Mouse (Mus musculus) gastrocnemius, postnatal 14 days (tissue): ENCODE data around the gene Vkorc1. TPM values are rescaled to one million over a fixed set of nuclear protein-coding genes. Genes with fewer than 3 reads are reported as not detected.
A peak's percentile ranks its signal among the peaks of the same experiment; 100 is the strongest.

Experiments
- DNase-seq: peaks from one replicate; pipeline ENCODE4 v3.0.0; 2021; ENCODE audit warnings: mixed read lengths
- intact Hi-C: fragments of 180-260 bp; cut with DNase I; formaldehyde crosslinking; loops from one replicate; pipeline ENCODE4 v1.15.1; 2025; ENCODE audit warnings: low total_unique reads
- total RNA-seq, 2 experiments: library from RNA; stranded (reverse); gene quantifications; 2 replicates each; pipeline ENCODE4 v1.2.3; 2021

The Vkorc1 gene
- total RNA-seq, 2 experiments from 2014 or later = 23.4 to 30.0 TPM

- intact Hi-C loops = no loop called here
- no peak for DNase-seq
These were observed 7.6 kb downstream of the Vkorc1 start for GRCm38 (mm10) chr7:127887781-127888180.

- intact Hi-C loops = no loop called here
These were observed 8.2 kb downstream of the Vkorc1 start for GRCm38 (mm10) chr7:127887191-127887590.

GRCm38 (mm10) chr7:127886551-127886950 lies 8.9 kb downstream of the Vkorc1 start:
- intact Hi-C loops = no loop called here
- DNase-seq = no peak

More at GRCm38 (mm10) chr7:127887191-127887590, 8.2 kb downstream of the Vkorc1 start:
- DNase-seq = no peak

GRCm38 (mm10) chr7:127885951-127886350 lies 9.5 kb downstream of the Vkorc1 start:
- intact Hi-C loops = no loop called here
- DNase-seq = peak; percentile 85

GRCm38 (mm10) chr7:127880431-127880830 lies 15.0 kb downstream of the Vkorc1 start:
- intact Hi-C loops = no loop called here
- no peak for DNase-seq

- no peak for DNase-seq
- intact Hi-C loops = no loop called here
These were observed 16.1 kb downstream of the Vkorc1 start for GRCm38 (mm10) chr7:127879301-127879700.

GRCm38 (mm10) chr7:127876467-127877348 lies 18.7 kb downstream of the Vkorc1 start, which contains the start of gene Zfp668:
TSS of gene Zfp668 (minus strand) at chr7:127876828.
- intact Hi-C loops = no loop called here
- peak; percentile 91 for DNase-seq

GRCm38 (mm10) chr7:127876041-127876466 lies 19.4 kb downstream of the Vkorc1 start, which contains the start of gene Zfp646:
TSS of gene Zfp646 (plus strand) at chr7:127876221.
- intact Hi-C loops = no loop called here
- peak; percentile 77 for DNase-seq

GRCm38 (mm10) chr7:127875627-127876001 lies 19.8 kb downstream of the Vkorc1 start:
- peak; percentile 95 for DNase-seq
- intact Hi-C loops = no loop called here

- intact Hi-C loops = no loop called here
- DNase-seq = no peak
These were observed 20.4 kb downstream of the Vkorc1 start for GRCm38 (mm10) chr7:127874812-127875626.

- no peak for DNase-seq
- intact Hi-C loops = no loop called here
These were observed 25.1 kb downstream of the Vkorc1 start for GRCm38 (mm10) chr7:127870136-127870821.

GRCm38 (mm10) chr7:127869149-127869810 lies 26.1 kb downstream of the Vkorc1 start:
- intact Hi-C loops = loop anchor here (5.0 kb wide), 1 partner anchor 82 kb away; the partner anchor contains the start of gene Gm49388
- DNase-seq = peak; percentile 62

- intact Hi-C loops = loop anchor here (5.0 kb wide), 1 partner anchor 80 kb away; the partner anchor contains the start of gene Gm49388
- no peak for DNase-seq
These were observed 27.8 kb downstream of the Vkorc1 start for GRCm38 (mm10) chr7:127867641-127868040.

- intact Hi-C loops = loop anchor here (5.0 kb wide), 1 partner anchor 79 kb away; the partner anchor contains the start of gene Gm49388
- DNase-seq = no peak
These were observed 29.0 kb downstream of the Vkorc1 start for GRCm38 (mm10) chr7:127866434-127866833.

- intact Hi-C loops = no loop called here
- DNase-seq = no peak
These were observed 37.2 kb downstream of the Vkorc1 start for GRCm38 (mm10) chr7:127858258-127858657.

- intact Hi-C loops = no loop called here
- no peak for DNase-seq
These were observed 44.5 kb downstream of the Vkorc1 start for GRCm38 (mm10) chr7:127850906-127851305.

GRCm38 (mm10) chr7:127849973-127850875 lies 45.2 kb downstream of the Vkorc1 start:
- no peak for DNase-seq
- intact Hi-C loops = no loop called here
